Mouse (Mus musculus) limb, embryonic 11.5 days (tissue): Measurements from ENCODE around the gene Klk12. TPM values are rescaled to one million over a fixed set of nuclear protein-coding genes. Genes with fewer than 3 reads are reported as not detected.

Experiments used
- ATAC-seq: fragments of 200-750 bp; cut with Nextera tagmentation; 2 replicates; pipeline ENCODE4 v1.8.0; 2017; ENCODE audit warnings: low read depth; ENCODE audit not compliant: insufficient number of reproducible peaks, low FRiP score, low TSS enrichment
- DNase-seq: peaks from one replicate; pipeline ENCODE4 v3.0.0-alpha.2; 2015; ENCODE audit warnings: low spot score
- H3K27ac ChIP-seq: fragments of 300-500 bp; sonication (generic); replicated peaks from 2 replicates; pipeline ENCODE4 v1.5.1; 2014; ENCODE audit warnings: low read depth, mild to moderate bottlenecking, low read length
- H3K27me3 ChIP-seq: fragments of 300-500 bp; sonication (generic); 2 replicates; pipeline ENCODE4 v1.6.1; 2014; ENCODE audit warnings: mild to moderate bottlenecking, low read length, mixed read lengths; ENCODE audit not compliant: control insufficient read depth, insufficient read depth
- H3K36me3 ChIP-seq: fragments of 300-500 bp; sonication (generic); 2 replicates; pipeline ENCODE4 v1.6.1; 2014; ENCODE audit warnings: mild to moderate bottlenecking, low read length, moderate library complexity, mixed read lengths; ENCODE audit not compliant: control insufficient read depth, insufficient read depth
- H3K4me1 ChIP-seq: fragments of 300-500 bp; sonication (generic); 2 replicates; pipeline ENCODE4 v1.6.1; 2014; ENCODE audit warnings: low read length, mixed read lengths; ENCODE audit not compliant: control insufficient read depth, insufficient read depth
- H3K4me2 ChIP-seq: fragments of 300-500 bp; sonication (generic); 2 replicates; pipeline ENCODE4 v1.6.1; 2014; ENCODE audit warnings: low read depth, mild to moderate bottlenecking, moderate library complexity; ENCODE audit not compliant: severe bottlenecking
- H3K4me3 ChIP-seq: fragments of 300-500 bp; sonication (generic); 2 replicates; pipeline ENCODE4 v1.5.1; 2014; ENCODE audit warnings: low read depth, low read length
- H3K9ac ChIP-seq: fragments of 300-500 bp; sonication (generic); 2 replicates; pipeline ENCODE4 v1.6.1; 2014; ENCODE audit warnings: mild to moderate bottlenecking, low read length
- H3K9me3 ChIP-seq: fragments of 300-500 bp; sonication (generic); 2 replicates; pipeline ENCODE4 v1.6.1; 2016; ENCODE audit warnings: low read length; ENCODE audit not compliant: control insufficient read depth
- WGBS: fragments of 180-500 bp; shearing (Covaris S2); extraction: QIAGEN DNeasy Blood & Tissue Kit; methylation state at CpG from one replicate; pipeline ENCODE4 v1.1.7; 2014; 5-methylcytosine and 5-hydroxymethylcytosine counted together
- polyA plus RNA-seq: library from polyadenylated mRNA; unstranded; fragments of >200 nt; fragmentation: Nextera tagmentation; extraction: Ambion mirVana; gene quantifications from 2 replicates; pipeline ENCODE4 v1.2.1, GENCODE M21; 2014

Klk12 gene
- polyA plus RNA-seq, 1 experiment from 2014 or later = not detected

DNA sequence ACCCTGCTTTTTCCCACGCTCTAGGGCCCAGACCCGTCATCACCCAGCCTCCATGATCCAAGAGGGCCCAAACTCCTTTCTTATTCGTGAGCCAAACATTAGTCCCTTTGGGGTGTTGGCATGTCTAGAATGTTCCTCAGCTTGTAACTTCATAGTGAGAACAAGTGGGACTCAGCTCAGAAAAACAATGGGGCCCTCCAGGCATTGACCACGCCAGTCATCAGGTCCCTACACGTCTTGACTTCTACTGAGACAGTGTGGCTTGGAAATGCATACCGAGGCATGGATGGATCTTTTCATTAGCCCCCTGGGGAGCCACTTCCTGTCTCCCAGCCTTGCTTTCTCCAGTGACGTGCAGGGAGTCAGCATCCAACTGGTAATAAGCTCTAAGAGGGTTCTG is 31.2 kb downstream of the Klk12 start:
- no peaks in the 10 kb centered on the region for H3K9me3 ChIP-seq
- WGBS = 70% methylated on average over 7 of the region's 7 CpGs
- peaks cover 16% of the 10 kb centered on the region for H3K27me3 ChIP-seq
- no peak overlapping the region for H3K27ac ChIP-seq
- no peak for DNase-seq
- H3K4me3 ChIP-seq = no peak overlapping the region
- no peaks in the 10 kb centered on the region for H3K36me3 ChIP-seq
- ATAC-seq = no peak
- no peak overlapping the region for H3K4me2 ChIP-seq
- H3K4me1 ChIP-seq = no peaks in the 10 kb centered on the region
- H3K9ac ChIP-seq = no peak overlapping the region

DNA sequence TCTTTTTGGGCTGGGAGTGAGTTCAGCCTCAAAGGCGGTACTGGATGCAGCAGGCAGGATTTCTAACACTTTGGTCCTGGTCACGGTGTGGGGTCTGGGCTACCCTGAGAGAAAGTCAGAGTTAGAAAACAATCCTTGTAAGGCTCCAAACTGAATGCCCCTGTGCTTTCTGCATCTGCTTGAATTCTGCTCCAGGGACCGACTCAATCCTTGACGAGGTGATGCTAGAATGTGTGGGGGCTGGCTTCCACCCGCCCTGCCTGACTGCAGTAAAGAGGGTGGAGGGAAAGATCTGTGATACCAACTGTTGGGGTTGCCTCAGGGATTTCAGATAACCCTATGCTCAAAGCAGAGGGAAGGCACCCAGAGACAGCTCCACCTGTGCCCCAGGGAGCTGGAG is 42.3 kb downstream of the Klk12 start, which contains the start of gene Klk7:
Klk7 (plus strand) TSS at position 301 of the 400 bp plus-strand sequence.
- Histone ChIP-seq H3K27ac (no peak within 1 kb of the TSS), H3K27me3 (no peaks in the 10 kb centered on the region), H3K9ac (no peak within 1 kb of the TSS), H3K4me2 (no peak within 1 kb of the TSS), H3K4me3 (no peak within 1 kb of the TSS), H3K9me3 (no peaks in the 10 kb centered on the region), H3K36me3 (no peaks in the 10 kb centered on the region), H3K4me1 (no peaks in the 10 kb centered on the region)
- ATAC-seq (no peak), DNase-seq (no peak)
- WGBS = 35% methylated on average over 5 of the region's 5 CpGs

DNA sequence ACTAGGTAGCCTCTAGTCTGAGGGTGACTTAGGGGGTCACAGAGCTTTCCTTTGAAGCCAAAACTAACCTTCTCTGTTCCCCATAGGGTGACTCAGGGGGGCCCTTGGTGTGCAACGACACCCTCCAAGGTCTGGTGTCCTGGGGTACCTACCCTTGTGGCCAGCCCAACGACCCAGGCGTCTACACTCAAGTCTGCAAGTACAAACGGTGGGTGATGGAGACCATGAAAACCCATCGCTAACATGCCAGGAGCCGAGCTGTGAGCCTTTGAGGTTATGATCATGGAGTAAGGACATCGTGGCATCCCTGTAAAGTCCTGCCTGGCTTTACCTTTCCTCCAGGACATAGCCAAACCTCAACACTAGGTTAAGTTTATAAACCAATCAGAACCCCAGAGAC is 46.5 kb downstream of the Klk12 start:
- Histone ChIP-seq H3K9ac (no peak overlapping the region), H3K9me3 (no peaks in the 10 kb centered on the region), H3K36me3 (no peaks in the 10 kb centered on the region), H3K27ac (no peak overlapping the region), H3K27me3 (no peaks in the 10 kb centered on the region), H3K4me2 (no peak overlapping the region), H3K4me1 (no peaks in the 10 kb centered on the region), H3K4me3 (no peak overlapping the region)
- WGBS = 83% methylated on average over 7 of the region's 7 CpGs
- ATAC-seq (no peak), DNase-seq (no peak)

DNA sequence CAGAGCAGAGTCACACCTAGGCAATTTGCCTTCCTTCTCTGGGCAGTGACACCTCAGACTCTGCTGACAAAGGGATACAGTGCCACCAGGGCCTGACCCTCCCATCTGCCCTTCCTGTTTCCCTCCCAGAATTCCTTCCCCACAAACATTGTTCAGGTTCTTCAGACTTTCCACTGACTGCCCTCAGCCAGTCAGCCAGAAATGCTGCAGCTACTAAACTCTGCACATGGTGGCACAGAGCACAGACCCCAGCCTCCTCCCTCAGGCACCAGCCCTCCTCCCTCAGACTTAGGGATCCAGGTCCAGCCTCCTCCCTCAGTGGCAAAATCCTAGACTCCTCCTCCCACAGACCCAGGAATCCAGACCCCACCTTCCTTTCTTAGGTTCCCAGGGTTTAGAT is 48.0 kb downstream of the Klk12 start:
- Histone ChIP-seq H3K9ac (no peak overlapping the region), H3K4me3 (no peak overlapping the region), H3K4me2 (no peak overlapping the region), H3K27me3 (no peaks in the 10 kb centered on the region), H3K9me3 (no peaks in the 10 kb centered on the region), H3K4me1 (no peaks in the 10 kb centered on the region), H3K27ac (no peak overlapping the region), H3K36me3 (no peaks in the 10 kb centered on the region)
- no peak for DNase-seq
- ATAC-seq = no peak

DNA sequence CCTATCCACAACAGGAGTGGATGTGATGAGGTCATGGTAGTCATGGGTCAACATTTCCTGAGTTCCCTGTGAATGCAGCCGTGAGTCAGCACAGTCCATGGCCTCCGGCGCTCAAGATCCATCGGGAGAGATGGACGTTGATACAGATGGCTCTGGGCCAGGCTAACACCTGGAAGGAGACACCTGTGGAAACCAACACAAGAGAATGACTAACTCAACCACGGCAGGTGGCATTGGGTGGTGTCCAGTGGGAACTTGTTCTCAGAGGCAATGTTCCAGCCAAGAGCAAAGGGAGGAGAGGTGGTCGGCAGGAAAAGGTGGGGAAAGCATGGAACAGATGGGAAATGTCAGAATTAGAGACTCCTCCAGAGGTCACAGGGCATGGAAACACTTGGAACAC is 52.9 kb downstream of the Klk12 start:
- Histone ChIP-seq H3K36me3 (no peaks in the 10 kb centered on the region), H3K9ac (no peak overlapping the region), H3K4me1 (no peaks in the 10 kb centered on the region), H3K4me2 (no peak overlapping the region), H3K4me3 (no peak overlapping the region), H3K27me3 (no peaks in the 10 kb centered on the region), H3K9me3 (no peaks in the 10 kb centered on the region), H3K27ac (no peak overlapping the region)
- ATAC-seq (no peak), DNase-seq (no peak)
- 89% methylated on average over 7 of the region's 7 CpGs for WGBS

Other genes with a start within 250 kb of the Klk12 start
- gene Cd33, start 224.5 kb upstream of the Klk12 start, polyA plus RNA-seq = 0.98 and 1.2 TPM in 2 replicates
- 5.1 and 5.9 TPM in 2 replicates for gene Zfp658, start 206.6 kb upstream of the Klk12 start, polyA plus RNA-seq
- 17.0 and 20.5 TPM in 2 replicates for gene Zfp719, start 189.3 kb upstream of the Klk12 start, polyA plus RNA-seq
- 0.79 and 1.1 TPM in 2 replicates for gene Zfp819, start 161.7 kb upstream of the Klk12 start, polyA plus RNA-seq
- not detected in 2 replicates for gene Ceacam18, start 134.2 kb upstream of the Klk12 start, polyA plus RNA-seq
- gene Siglece, start 108.7 kb upstream of the Klk12 start, polyA plus RNA-seq = 0.17 and 0.33 TPM in 2 replicates
- gene Ctu1, start 96.9 kb upstream of the Klk12 start, polyA plus RNA-seq = 10.5 and 10.8 TPM in 2 replicates
- gene Klk14, start 78.5 kb upstream of the Klk12 start, polyA plus RNA-seq = not detected in 2 replicates
- 0.48 and 1.0 TPM in 2 replicates for gene Klk13, start 56.3 kb upstream of the Klk12 start, polyA plus RNA-seq
- gene Klk11, start 5.7 kb downstream of the Klk12 start, polyA plus RNA-seq = not detected in 2 replicates
- 0.15 TPM in 1 of 2 replicates, not detected in the other for gene Klk10, start 12.1 kb downstream of the Klk12 start, polyA plus RNA-seq
- gene Klk9, start 23.0 kb downstream of the Klk12 start, polyA plus RNA-seq = not detected in 2 replicates
- gene Klk8, start 28.7 kb downstream of the Klk12 start, polyA plus RNA-seq = 15.8 and 16.1 TPM in 2 replicates
- gene Klk7, start 42.4 kb downstream of the Klk12 start, polyA plus RNA-seq = 0.23 TPM in 1 of 2 replicates, not detected in the other
- gene Klk6, start 55.6 kb downstream of the Klk12 start, polyA plus RNA-seq = 0.24 TPM in 1 of 2 replicates, not detected in the other
- gene Klk5, start 73.1 kb downstream of the Klk12 start, polyA plus RNA-seq = not detected in 2 replicates
- 0.16 TPM in 2 replicates for gene Klk4, start 112.3 kb downstream of the Klk12 start, polyA plus RNA-seq
- gene Klk15, start 164.8 kb downstream of the Klk12 start, polyA plus RNA-seq = not detected in 2 replicates
- not detected in 2 replicates for gene Klk1b8, start 181.8 kb downstream of the Klk12 start, polyA plus RNA-seq
- not detected in 2 replicates for gene Klk1b1, start 197.9 kb downstream of the Klk12 start, polyA plus RNA-seq
- not detected in 2 replicates for gene Klk1b9, start 207.2 kb downstream of the Klk12 start, polyA plus RNA-seq
- not detected in 2 replicates for gene Klk1b11, start 227.0 kb downstream of the Klk12 start, polyA plus RNA-seq
- not detected in 2 replicates for gene Klk1b26, start 243.3 kb downstream of the Klk12 start, polyA plus RNA-seq